Mouse (Mus musculus): ENCODE measurements at regions not wholly inside any gene's neighbourhood (a gene's known extent, or its start where the extent isn't known, plus 50 kb on each side); places are given as distances from the start of the nearest gene placed in this dataset.

DNA sequence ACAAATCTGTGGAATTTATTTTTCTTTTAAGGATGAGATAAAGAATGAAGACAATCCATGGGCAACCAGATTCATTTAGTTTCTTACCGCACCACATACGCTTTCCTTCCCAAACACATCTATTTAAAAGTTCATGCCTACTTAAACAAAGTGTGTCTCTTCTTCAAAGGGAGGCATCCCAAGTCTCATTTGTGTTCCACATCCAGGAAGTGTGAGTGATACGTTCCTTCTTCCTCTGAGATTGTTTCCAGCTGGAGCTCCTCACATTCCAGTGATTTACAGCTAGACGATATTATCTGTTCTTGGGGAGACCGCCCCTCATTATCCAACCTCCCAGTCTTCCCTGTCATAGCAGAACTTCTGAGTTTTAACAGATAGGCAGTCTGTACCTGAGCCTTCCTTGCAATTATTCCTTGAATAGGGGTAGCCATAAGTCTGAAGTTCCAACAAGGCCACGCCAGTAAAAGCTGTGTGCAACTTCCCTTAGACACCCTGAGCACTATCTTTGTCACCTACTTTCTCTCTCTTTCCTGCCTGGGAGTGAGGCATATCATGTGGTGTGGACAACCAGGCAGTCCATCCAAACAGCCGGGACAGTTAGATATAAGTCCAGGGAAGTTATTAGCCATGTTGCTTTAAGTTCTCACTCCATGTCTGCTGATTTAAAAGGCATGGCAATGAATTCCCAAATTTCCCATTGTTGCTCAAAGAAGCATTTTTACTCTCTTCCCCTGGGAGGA, 891.3 kb upstream of the 2610301B20Rik start:
- TF ChIP-seq NRF1 (IDR thresholded peaks at IDR 0.05; ENCODE audit: low read depth, low read length): no peak
- no peak for TF ChIP-seq ETS1 (conservative IDR thresholded peaks at IDR 0.05; ENCODE audit: low read depth, low read length)
- no peak for TF ChIP-seq NELFE (IDR thresholded peaks at IDR 0.05; ENCODE audit: low read depth, low read length)
- Histone ChIP-seq H3K36me3 (replicated peaks in 1 of 2; ENCODE audit: control insufficient read depth in 1 of 2, insufficient read depth in 1 of 2, low read length in 1 of 2) (no peaks in the 10 kb centered on the region), H3K79me2 (replicated peaks; ENCODE audit: control insufficient read depth, extremely low read depth, insufficient read depth, poor library complexity, severe bottlenecking) (no peaks in the 10 kb centered on the region), H3K4me3 (replicated peaks in 1 of 3; ENCODE audit: low read depth in 2 of 3, low read length in 2 of 3, poor library complexity in 1 of 3) (no peak overlapping the region), H3K9me3 (replicated peaks; ENCODE audit: low read length) (no peaks in the 10 kb centered on the region), H3K4me2 (ENCODE audit: insufficient read depth, low read depth, poor library complexity, severe bottlenecking) (no peak overlapping the region), H3K27ac (ENCODE audit: insufficient read depth, low read depth) (no peak overlapping the region), H3K4me1 (ENCODE audit: control insufficient read depth in 1 of 2, insufficient read depth in 2 of 2) (no peaks in the 10 kb centered on the region), H3K27me3 (replicated peaks) (no peaks in the 10 kb centered on the region), H3K9ac (ENCODE audit: insufficient read depth, low read depth) (no peak overlapping the region)
- DNase-seq (ENCODE audit: extremely low read depth): no peak
- in situ Hi-C loops (cut with MboI; ENCODE audit: low pct_ligation_motif_present, low pct_unique_long_range_greater_than_20kb, low sequenced_read_pairs) (no loop called here), dilution Hi-C loops (cut with MboI; ENCODE audit: extremely low pct_ligation_motif_present, extremely low pct_unique_long_range_greater_than_20kb, low sequenced_read_pairs) (no loop called here)

DNA sequence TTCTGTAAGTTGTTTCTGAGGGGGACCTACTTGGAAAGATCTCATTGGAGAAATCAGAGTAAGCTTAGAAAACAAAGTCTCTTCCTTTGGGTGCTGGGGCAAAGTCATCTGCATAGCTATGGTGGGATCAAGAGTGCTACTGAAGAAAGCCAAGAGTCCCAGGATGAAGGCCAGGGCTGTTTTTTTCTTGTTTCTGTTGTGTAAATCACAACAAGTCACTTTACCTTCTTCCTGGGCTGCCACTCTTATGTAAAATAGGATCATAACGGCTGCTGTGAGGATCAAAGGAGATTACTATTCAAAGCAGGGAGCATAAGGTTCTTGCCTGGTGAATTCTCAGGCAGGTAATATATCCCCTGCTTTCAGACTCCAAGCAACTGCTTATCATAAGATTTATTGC, 880.4 kb upstream of the 2610301B20Rik start:
- dilution Hi-C loops (cut with MboI; ENCODE audit: extremely low pct_ligation_motif_present, extremely low pct_unique_long_range_greater_than_20kb, low sequenced_read_pairs): no loop called here
- Histone ChIP-seq H3K27me3 (replicated peaks) (no peaks in the 10 kb centered on the region), H3K36me3 (replicated peaks in 1 of 2; ENCODE audit: control insufficient read depth in 1 of 2, insufficient read depth in 1 of 2, low read length in 1 of 2) (no peaks in the 10 kb centered on the region), H3K4me1 (ENCODE audit: control insufficient read depth in 1 of 2, insufficient read depth in 2 of 2) (peaks cover 0 to 1% of the 10 kb centered on the region in 2 experiments; a peak in 1 of 4 replicates), H3K79me2 (replicated peaks; ENCODE audit: control insufficient read depth, extremely low read depth, insufficient read depth, poor library complexity, severe bottlenecking) (no peaks in the 10 kb centered on the region), H3K9ac (ENCODE audit: insufficient read depth, low read depth) (no peak overlapping the region), H3K4me2 (ENCODE audit: insufficient read depth, low read depth, poor library complexity, severe bottlenecking) (no peak overlapping the region), H3K9me3 (replicated peaks; ENCODE audit: low read length) (no peaks in the 10 kb centered on the region), H3K27ac (ENCODE audit: insufficient read depth, low read depth) (no peak overlapping the region), H3K4me3 (replicated peaks in 1 of 3; ENCODE audit: low read depth in 2 of 3, low read length in 2 of 3, poor library complexity in 1 of 3) (no peak overlapping the region)
- no peak for TF ChIP-seq MAX (IDR thresholded peaks at IDR 0.05; ENCODE audit: low read length)
- no peak for TF ChIP-seq RCOR1 (conservative IDR thresholded peaks at IDR 0.05; ENCODE audit: low read depth, low read length)
- TF ChIP-seq NELFE (IDR thresholded peaks at IDR 0.05; ENCODE audit: low read depth, low read length): no peak
- no peak for TF ChIP-seq NRF1 (IDR thresholded peaks at IDR 0.05; ENCODE audit: low read depth, low read length)
- no peak for TF ChIP-seq MAZ (IDR thresholded peaks at IDR 0.05; ENCODE audit: low read depth, low read length)
- TF ChIP-seq ZMIZ1 (IDR thresholded peaks at IDR 0.05; ENCODE audit: low read depth, low read length): no peak
- no peak for TF ChIP-seq TBP (conservative IDR thresholded peaks at IDR 0.05; ENCODE audit: low read depth, low read length)
- no peak for TF ChIP-seq SIN3A (IDR thresholded peaks at IDR 0.05; ENCODE audit: low read length)
- TF ChIP-seq SMC3 (IDR thresholded peaks at IDR 0.05; ENCODE audit: low read depth, low read length): no peak
- no peak for TF ChIP-seq CTCF (conservative IDR thresholded peaks at IDR 0.05 in 1 of 2, IDR thresholded peaks at IDR 0.05 in 1 of 2; ENCODE audit: low read depth in 2 of 2, low read length in 2 of 2)
- TF ChIP-seq E2F4 (IDR thresholded peaks at IDR 0.05; ENCODE audit: insufficient replicate concordance, low read depth, low read length): no peak
- TF ChIP-seq ZNF384 (IDR thresholded peaks at IDR 0.05; ENCODE audit: low read depth, low read length): no peak
- TF ChIP-seq TCF12 (IDR thresholded peaks at IDR 0.05; ENCODE audit: low read depth, low read length): no peak
- TF ChIP-seq MXI1 (IDR thresholded peaks at IDR 0.05; ENCODE audit: low read depth, low read length): no peak
- no peak for TF ChIP-seq POLR2AphosphoS2 (IDR thresholded peaks at IDR 0.05; ENCODE audit: low read depth, low read length)
- in situ Hi-C loops (cut with MboI; ENCODE audit: low pct_ligation_motif_present, low pct_unique_long_range_greater_than_20kb, low sequenced_read_pairs): no loop called here
- no peak for DNase-seq (ENCODE audit: extremely low read depth)
